Mouse (Mus musculus) olfactory bulb, adult 2 months (tissue): ENCODE data around the gene Eri2. TPM values are rescaled to one million over a fixed set of nuclear protein-coding genes. Genes with fewer than 3 reads are reported as not detected.
A peak's percentile ranks its signal among the peaks of the same experiment; 100 is the strongest.
"Not testable (repeated sequence)": the region's sequence is repeated elsewhere in the genome, so short reads cannot be mapped to it uniquely, and the experiment has no call there.

ENCODE experiments used
- H3K27ac ChIP-seq: fragments of 200-500 bp; 2 replicates; pipeline ENCODE4 v1.5.1; 2012; ENCODE audit warnings: low read depth, low read length; ENCODE audit not compliant: insufficient read depth
- H3K4me1 ChIP-seq: fragments of 200-500 bp; 2 replicates; pipeline ENCODE4 v1.6.1; 2012; ENCODE audit warnings: low read length; ENCODE audit not compliant: control insufficient read depth, insufficient read depth
- H3K4me3 ChIP-seq: fragments of 200-500 bp; 2 replicates; pipeline ENCODE4 v1.5.1; 2012; ENCODE audit warnings: mild to moderate bottlenecking, low read depth, low read length, moderate library complexity; ENCODE audit not compliant: insufficient read depth
- CTCF ChIP-seq: fragments of 200-500 bp; IDR thresholded peaks from 2 replicates; pipeline ENCODE4 v1.5.1; 2012; ENCODE audit warnings: low read depth, mild to moderate bottlenecking, low read length, moderate library complexity; ENCODE audit not compliant: insufficient read depth
- POLR2A ChIP-seq: fragments of 200-500 bp; IDR thresholded peaks from 2 replicates; pipeline ENCODE4 v1.6.1; 2012; ENCODE audit warnings: mild to moderate bottlenecking, low read depth, low read length, moderate library complexity; ENCODE audit not compliant: insufficient read depth
- WGBS: fragments of 180-500 bp; shearing (Covaris S2); methylation state at CpG from one replicate; pipeline ENCODE4 v1.1.7; 2018; 5-methylcytosine and 5-hydroxymethylcytosine counted together
- polyA plus RNA-seq: library from polyadenylated mRNA; stranded (reverse); fragments of >200 nt; gene quantifications from 2 replicates; pipeline ENCODE4 v1.2.4, GENCODE M21; 2012; ENCODE audit warnings: low replicate concordance; ENCODE audit not compliant: missing spikeins, insufficient read depth, insufficient read length

Gene Eri2
- polyA plus RNA-seq, 1 experiment = not detected

- no peaks in the 10 kb centered on the region for H3K4me1 ChIP-seq
- 51% methylated on average over 2 of the region's 2 CpGs for WGBS
- no peak overlapping the region for H3K4me3 ChIP-seq
- no peak overlapping the region for H3K27ac ChIP-seq
- TF ChIP-seq CTCF (no peak), POLR2A (no peak)
Observed at GRCm38 (mm10) chr7:119749942-119750341, 43.9 kb downstream of the Eri2 start.

DNA sequence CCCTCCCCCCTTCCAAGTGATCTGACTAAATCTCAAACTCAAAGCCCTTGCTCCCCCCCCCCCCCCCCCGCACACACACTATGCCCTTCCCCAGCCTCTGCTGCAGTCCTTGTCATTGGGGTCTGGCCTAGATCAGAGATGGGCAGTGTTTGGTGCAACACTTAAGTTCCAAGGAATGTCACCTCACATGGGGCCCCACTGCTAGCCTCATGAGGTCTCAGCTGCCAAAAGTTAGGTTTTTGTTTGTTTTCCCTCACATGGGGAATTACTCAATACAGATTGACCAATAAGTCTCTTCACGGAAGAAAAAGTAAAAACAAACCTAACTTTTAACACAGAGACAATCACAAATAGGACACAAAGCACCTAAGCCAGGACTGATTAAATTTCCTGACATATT, 45.1 kb downstream of the Eri2 start:
- Histone ChIP-seq H3K4me3 (no peak overlapping the region), H3K4me1 (peaks cover 4% of the 10 kb centered on the region; the same call in 1 of the 2 replicates), H3K27ac (no peak overlapping the region)
- WGBS = 85% methylated on average over 2 of the region's 2 CpGs
- TF ChIP-seq POLR2A = no peak
- no peak for TF ChIP-seq CTCF

GRCm38 (mm10) chr7:119745869-119746268, 48.0 kb downstream of the Eri2 start:
- no peak overlapping the region for H3K4me3 ChIP-seq
- H3K27ac ChIP-seq = no peak overlapping the region
- TF ChIP-seq POLR2A (no peak), CTCF (no peak)
- 33% methylated on average over 1 of the region's 1 CpGs for WGBS
- H3K4me1 ChIP-seq = peaks cover 4% of the 10 kb centered on the region; the same call in 1 of the 2 replicates

GRCm38 (mm10) chr7:119744321-119744720, 49.5 kb downstream of the Eri2 start:
- 9% methylated on average over 34 of the region's 34 CpGs for WGBS
- no peak overlapping the region for H3K27ac ChIP-seq
- no peak for TF ChIP-seq POLR2A
- TF ChIP-seq CTCF = no peak

DNA sequence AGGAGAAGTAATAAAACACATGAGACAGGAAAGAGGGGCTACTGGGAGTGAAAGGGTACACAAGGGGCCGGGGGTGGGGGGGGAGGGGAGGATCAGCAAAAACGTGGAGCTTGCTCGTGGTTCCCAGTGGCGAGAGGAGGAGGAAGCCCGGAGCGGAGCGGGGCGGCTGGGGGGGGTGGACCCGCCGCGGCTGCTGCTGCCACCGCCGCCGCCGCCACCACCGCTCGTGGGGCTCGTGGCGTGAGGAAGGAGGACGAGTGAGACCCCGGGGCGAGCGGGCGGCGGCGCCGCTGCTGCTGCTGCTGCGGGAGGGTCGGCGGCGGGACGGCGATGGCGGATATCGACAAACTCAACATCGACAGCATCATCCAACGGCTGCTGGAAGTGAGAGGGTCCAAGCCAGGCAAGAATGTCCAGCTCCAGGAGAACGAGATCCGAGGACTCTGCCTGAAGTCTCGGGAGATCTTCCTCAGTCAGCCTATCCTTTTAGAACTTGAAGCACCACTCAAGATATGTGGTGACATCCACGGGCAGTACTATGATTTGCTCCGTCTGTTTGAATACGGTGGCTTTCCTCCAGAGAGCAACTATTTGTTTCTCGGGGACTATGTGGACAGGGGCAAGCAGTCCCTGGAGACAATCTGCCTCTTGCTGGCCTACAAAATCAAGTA, 53.9 kb downstream of the Eri2 start:
- WGBS = 1% methylated on average over 31 of the region's 44 CpGs
- not testable (repeated sequence) for H3K4me1 ChIP-seq, H3K27ac ChIP-seq
- H3K4me3 ChIP-seq = peak overlapping the region; percentile 38

More at GRCm38 (mm10) chr7:119744321-119744720, 49.5 kb downstream of the Eri2 start:
- Histone ChIP-seq H3K4me1 (peaks cover 4% of the 10 kb centered on the region; the same call in 1 of the 2 replicates), H3K4me3 (no peak overlapping the region)

- H3K4me1 ChIP-seq = no peaks in the 10 kb centered on the region
- no peak for TF ChIP-seq POLR2A
- no peak for TF ChIP-seq CTCF
- H3K4me3 ChIP-seq = no peak overlapping the region
- H3K27ac ChIP-seq = no peak overlapping the region
- 85% methylated on average over 2 of the region's 2 CpGs for whole genome bisulfite sequencing
Observed at GRCm38 (mm10) chr7:119738877-119739276, 55.0 kb downstream of the Eri2 start.

- H3K27ac ChIP-seq, H3K4me3 ChIP-seq, H3K4me1 ChIP-seq: not testable (repeated sequence)
- 84% methylated on average over 4 of the region's 4 CpGs for WGBS
Observed at GRCm38 (mm10) chr7:119731262-119731661, 62.6 kb downstream of the Eri2 start.

- 85% methylated on average over 2 of the region's 2 CpGs for WGBS
- TF ChIP-seq CTCF (no peak), POLR2A (no peak)
- Histone ChIP-seq H3K27ac (no peak overlapping the region), H3K4me3 (no peak overlapping the region), H3K4me1 (no peaks in the 10 kb centered on the region)
Observed at GRCm38 (mm10) chr7:119727621-119728020, 66.2 kb downstream of the Eri2 start.

- H3K4me1 ChIP-seq = peaks cover 2% of the 10 kb centered on the region; the same call in 1 of the 2 replicates
- 0 out of 2 replicates have a peak overlapping the region, but pooled peaks have one; percentile 18 for H3K27ac ChIP-seq
- TF ChIP-seq POLR2A (no peak), CTCF (no peak)
- WGBS = 7% methylated on average over 8 of the region's 8 CpGs
- peak overlapping the region; percentile 88 for H3K4me3 ChIP-seq
Observed at GRCm38 (mm10) chr7:119720947-119721310, 72.9 kb downstream of the Eri2 start.

DNA sequence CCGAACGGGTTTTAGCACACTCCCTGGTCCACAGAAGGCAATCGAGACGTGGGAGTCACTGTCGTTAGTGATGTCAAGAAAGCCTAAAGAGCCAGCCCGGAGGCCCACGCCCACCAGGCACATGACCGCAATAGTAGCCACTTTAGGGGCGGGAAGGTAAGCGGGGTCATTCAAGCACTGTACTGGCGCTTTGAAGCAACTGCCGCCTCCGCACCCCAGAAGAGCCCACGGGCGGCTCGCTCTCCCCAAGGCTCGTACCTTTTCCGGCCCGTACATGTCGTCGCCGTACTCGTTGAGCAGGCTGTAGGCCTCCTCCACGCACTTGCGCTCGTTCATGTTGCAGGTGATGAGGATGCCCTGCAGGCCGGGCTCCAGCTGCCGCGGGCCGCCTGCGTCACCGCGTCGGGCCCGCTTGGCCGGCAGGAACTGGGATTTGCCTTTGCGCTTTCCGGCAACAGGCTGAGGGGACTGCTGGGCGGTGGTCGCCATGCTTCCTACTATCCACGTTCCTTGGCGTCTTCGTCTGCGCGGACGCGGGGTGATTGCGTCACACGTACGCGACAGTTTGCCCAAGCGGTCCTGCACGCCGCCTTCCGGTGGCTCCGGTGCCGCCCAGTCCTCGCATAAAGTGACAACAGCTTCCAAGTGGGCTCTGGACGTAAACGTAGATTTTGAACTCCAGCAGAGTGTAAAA, 73.5 kb downstream of the Eri2 start, which contains the start of gene Thumpd1:
TSS of gene Thumpd1 (minus strand) at position 546 of the 694 bp plus-strand sequence.
- Histone ChIP-seq H3K27ac (0 out of 2 replicates have a peak within 1 kb of the TSS, but pooled peaks have one; percentile 18), H3K4me3 (peak within 1 kb of the TSS; percentile 88), H3K4me1 (peaks cover 2% of the 10 kb centered on the region; the same call in 1 of the 2 replicates)
- TF ChIP-seq CTCF (peak; percentile 53; the same call in 1 of the 2 replicates), POLR2A (peak; percentile 52)
- under 1% methylated on average over 60 of the region's 60 CpGs for WGBS

Other genes starting within 250 kb of the Eri2 start
- not detected in 2 replicates for gene Acsm2, start 239.7 kb downstream of the Eri2 start, polyA plus RNA-seq
- gene Acsm1, start 187.0 kb downstream of the Eri2 start, polyA plus RNA-seq = not detected in 2 replicates
- gene Acsm4, start 104.0 kb downstream of the Eri2 start, polyA plus RNA-seq = not detected in 2 replicates
- gene Thumpd1, start 73.3 kb downstream of the Eri2 start, polyA plus RNA-seq = not detected in 2 replicates
- gene Acsm3, start 33.1 kb downstream of the Eri2 start, polyA plus RNA-seq = not detected in 2 replicates
- gene Rexo5, start 52 bp downstream of the Eri2 start, polyA plus RNA-seq = not detected in 2 replicates
- not detected in 2 replicates for gene Lyrm1, start 101.8 kb upstream of the Eri2 start, polyA plus RNA-seq
- gene Dcun1d3, start 102.2 kb upstream of the Eri2 start, polyA plus RNA-seq = not detected in 2 replicates